8 mouse cellular contexts compared by ENCODE assay signal in genomic region chr17:29886061-29886460, GRCm38 (mm10).
DNase-seq lines count a peak whose midpoint lies in the region; ATAC-seq and TF ChIP-seq lines count a peak whose summit lies in the region.

No protein-coding gene starts in this region.

- peaks cover 31% of the 10 kb centered on the region; the same call in 1 of the 2 replicates for H3K27me3 ChIP-seq in lung, postnatal 0 days (replicated peaks; ENCODE audit: insufficient read depth, low read length)
- peaks cover 79% of the 10 kb centered on the region for H3K27me3 ChIP-seq in hindbrain, embryonic 10.5 days (ENCODE audit: insufficient read depth, poor library complexity, severe bottlenecking)
- peaks cover 87% of the 10 kb centered on the region for H3K27me3 ChIP-seq in liver, embryonic 12.5 days (replicated peaks)
- peaks cover 52% of the 10 kb centered on the region for H3K27me3 ChIP-seq in stomach, embryonic 15.5 days (replicated peaks)

- no peak overlapping the region for H3K27ac ChIP-seq in lung, postnatal 0 days (ENCODE audit: low read length)
- H3K27ac ChIP-seq in hindbrain, embryonic 10.5 days = peak overlapping the region; percentile 89; the same call in 1 of the 2 replicates
- H3K27ac ChIP-seq in liver, embryonic 12.5 days = no peak overlapping the region
- H3K27ac ChIP-seq in stomach, embryonic 15.5 days = no peak overlapping the region

- no peak for ATAC-seq in lung, postnatal 0 days
- no peak for ATAC-seq in liver, embryonic 12.5 days
- no peak for ATAC-seq in stomach, embryonic 15.5 days (ENCODE audit: insufficient read depth, low FRiP score, low read depth)

- no peak overlapping the region for H3K9ac ChIP-seq in lung, postnatal 0 days (replicated peaks; ENCODE audit: low read depth)
- peak overlapping the region; percentile 39; the same call in 1 of the 2 replicates for H3K9ac ChIP-seq in liver, embryonic 12.5 days
- 0 out of 2 replicates have a peak overlapping the region, but pooled peaks have one; percentile 76 for H3K9ac ChIP-seq in stomach, embryonic 15.5 days

- no peak for TF ChIP-seq CTCF in lung, postnatal 0 days (IDR thresholded peaks at IDR 0.05)

- H3K4me1 ChIP-seq in lung, postnatal 0 days (ENCODE audit: insufficient read depth, low read depth, low read length) = peaks cover 13% of the 10 kb centered on the region
- peaks cover 68% of the 10 kb centered on the region for H3K4me1 ChIP-seq in hindbrain, embryonic 10.5 days (replicated peaks)
- peaks cover 61% of the 10 kb centered on the region for H3K4me1 ChIP-seq in liver, embryonic 12.5 days
- H3K4me1 ChIP-seq in stomach, embryonic 15.5 days = peaks cover 42% of the 10 kb centered on the region

- H3K4me2 ChIP-seq in lung, postnatal 0 days (replicated peaks; ENCODE audit: low read depth, low read length) = peak overlapping the region; percentile 97; the same call in 1 of the 2 replicates
- H3K4me2 ChIP-seq in liver, embryonic 12.5 days = peak overlapping the region; percentile 93
- H3K4me2 ChIP-seq in stomach, embryonic 15.5 days = peak overlapping the region; percentile 99

- WGBS in lung, postnatal 0 days = 14% methylated on average over 4 of the region's 4 CpGs
- 8% methylated on average over 4 of the region's 4 CpGs for WGBS in hindbrain, embryonic 10.5 days
- WGBS in liver, embryonic 12.5 days (ENCODE audit: insufficient replicate concordance) = 18% methylated on average over 4 of the region's 4 CpGs
- WGBS in stomach, embryonic 15.5 days = 15% methylated on average over 4 of the region's 4 CpGs

- DNase-seq in adrenal gland, postnatal 10 days = peak; percentile 62
- no peak for DNase-seq in adrenal gland, adult 8-10 months
- no peak for DNase-seq in lung, postnatal 0 days (ENCODE audit: low spot score)
- no peak for DNase-seq in lung, postnatal 14 days
- no peak for DNase-seq in hindbrain, embryonic 10.5 days (ENCODE audit: low spot score)
- no peak for DNase-seq in urinary bladder, postnatal 25 days (ENCODE audit: low spot score)

- peak overlapping the region; percentile 56; the same call in 1 of the 2 replicates for H3K4me3 ChIP-seq in lung, postnatal 0 days (ENCODE audit: low read depth, low read length)
- H3K4me3 ChIP-seq in hindbrain, embryonic 10.5 days = peak overlapping the region; percentile 74
- H3K4me3 ChIP-seq in liver, embryonic 12.5 days = peak overlapping the region; percentile 66
- H3K4me3 ChIP-seq in stomach, embryonic 15.5 days (replicated peaks) = peak overlapping the region; percentile 68

- H3K36me3 ChIP-seq in lung, postnatal 0 days (ENCODE audit: insufficient read depth, low read length) = no peaks in the 10 kb centered on the region
- no peaks in the 10 kb centered on the region for H3K36me3 ChIP-seq in hindbrain, embryonic 10.5 days
- H3K36me3 ChIP-seq in liver, embryonic 12.5 days = no peaks in the 10 kb centered on the region
- no peaks in the 10 kb centered on the region for H3K36me3 ChIP-seq in stomach, embryonic 15.5 days

- TF ChIP-seq EP300 in lung, postnatal 0 days (IDR thresholded peaks at IDR 0.05) = no peak

- no peaks in the 10 kb centered on the region for H3K9me3 ChIP-seq in lung, postnatal 0 days (ENCODE audit: low read length)
- no peaks in the 10 kb centered on the region for H3K9me3 ChIP-seq in hindbrain, embryonic 10.5 days
- H3K9me3 ChIP-seq in liver, embryonic 12.5 days (replicated peaks) = no peaks in the 10 kb centered on the region
- no peaks in the 10 kb centered on the region for H3K9me3 ChIP-seq in stomach, embryonic 15.5 days
